Mouse (Mus musculus) liver, embryonic 15.5 days (tissue): Measurements from ENCODE around the gene Arpc5l. TPM values are rescaled to one million over a fixed set of nuclear protein-coding genes. Genes with fewer than 3 reads are reported as not detected.

ENCODE experiments used
- polyA plus RNA-seq: library from polyadenylated mRNA; unstranded; fragments of >200 nt; fragmentation: Nextera tagmentation; extraction: Ambion mirVana; gene quantifications from 2 replicates; pipeline ENCODE4 v1.2.1, GENCODE M21; 2015

The Arpc5l gene
- polyA plus RNA-seq, 1 experiment from 2014 or later = 52.9 TPM

Other genes with a start within 250 kb of the Arpc5l start
- 1.1 TPM in 2 replicates for gene Nr6a1, start 77.7 kb upstream of the Arpc5l start, polyA plus RNA-seq
- gene Olfml2a, start 73.4 kb upstream of the Arpc5l start, polyA plus RNA-seq = 0.10 and 0.14 TPM in 2 replicates
- gene Wdr38, start 7.9 kb upstream of the Arpc5l start, polyA plus RNA-seq = 0.76 and 0.81 TPM in 2 replicates
- gene Rpl35, start 276 bp downstream of the Arpc5l start, polyA plus RNA-seq = 387 and 487 TPM in 2 replicates
- gene Golga1, start 60.2 kb downstream of the Arpc5l start, polyA plus RNA-seq = 9.4 and 10.4 TPM in 2 replicates
- 0.89 and 1.3 TPM in 2 replicates for gene Scai, start 185.4 kb downstream of the Arpc5l start, polyA plus RNA-seq
- gene Ppp6c, start 221.1 kb downstream of the Arpc5l start, polyA plus RNA-seq = 36.7 and 45.1 TPM in 2 replicates